Mouse (Mus musculus): ENCODE measurements at regions not wholly inside any gene's neighbourhood (a gene's known extent, or its start where the extent isn't known, plus 50 kb on each side); places are given as distances from the start of the nearest gene placed in this dataset.

GRCm38 (mm10) chr1:39047316-39047715, 61.9 kb downstream of the Pdcl3 start:
- no peak for DNase-seq (ENCODE audit: low read depth, low spot score)

- no peak for DNase-seq (ENCODE audit: low read depth, low spot score)
Observed at GRCm38 (mm10) chr1:39057304-39057703, 71.9 kb downstream of the Pdcl3 start.

DNA sequence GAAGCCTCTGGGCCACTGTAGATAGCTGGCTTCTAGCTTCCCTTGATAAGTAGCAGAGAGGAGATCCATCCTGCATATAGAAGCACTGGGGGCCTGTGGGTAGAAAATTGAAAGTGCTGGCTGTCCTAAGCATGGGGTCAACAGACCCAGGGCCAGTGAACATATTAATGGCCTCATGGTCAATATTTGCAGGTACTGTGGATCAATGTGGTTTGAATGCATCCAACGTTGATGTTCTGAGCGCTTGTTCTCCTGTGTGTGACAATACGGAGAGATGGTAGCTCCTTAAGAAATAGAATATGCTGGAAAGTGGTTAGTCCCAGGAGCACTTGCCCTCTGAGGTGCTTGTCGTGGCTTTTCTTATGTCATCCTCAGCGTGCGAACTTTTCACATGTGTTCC, 77.1 kb downstream of the Pdcl3 start:
- DNase-seq (ENCODE audit: low read depth, low spot score), result no peak

DNA sequence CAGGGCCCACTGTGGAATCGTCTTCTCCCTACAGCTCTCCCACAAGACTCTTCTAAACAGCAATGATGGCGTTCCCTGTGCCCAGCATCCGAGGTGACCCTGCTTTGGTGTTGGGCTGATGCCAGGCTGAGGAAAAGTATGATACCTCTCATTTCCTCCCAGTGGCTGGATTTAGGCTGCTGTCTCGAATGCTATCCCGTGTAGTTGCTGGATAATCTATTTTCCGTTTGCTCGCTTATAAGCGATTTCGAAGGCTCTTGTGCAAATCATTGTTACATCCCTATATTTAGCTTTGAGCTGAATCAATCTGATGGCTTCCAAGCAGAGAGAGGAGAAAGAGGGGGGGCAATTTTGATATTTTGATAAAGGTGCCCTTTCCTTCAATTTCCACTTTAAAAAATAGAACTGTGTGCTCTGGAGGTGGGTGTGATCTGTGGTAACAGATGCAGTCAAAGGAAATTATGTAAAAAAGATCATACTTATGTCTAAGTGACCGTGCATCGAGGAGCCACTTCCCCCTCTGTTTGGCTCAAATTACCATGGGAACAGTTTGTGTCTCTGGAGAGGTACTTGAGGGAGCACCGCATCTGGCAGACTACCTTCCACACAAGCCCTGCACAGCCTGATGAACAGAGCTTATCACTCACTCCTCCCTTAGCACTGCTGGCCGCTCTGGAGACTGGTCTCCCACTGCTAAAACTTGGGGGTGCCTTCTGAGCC, 78.4 kb downstream of the Pdcl3 start:
- DNase-seq (ENCODE audit: low read depth, low spot score), result no peak

DNA sequence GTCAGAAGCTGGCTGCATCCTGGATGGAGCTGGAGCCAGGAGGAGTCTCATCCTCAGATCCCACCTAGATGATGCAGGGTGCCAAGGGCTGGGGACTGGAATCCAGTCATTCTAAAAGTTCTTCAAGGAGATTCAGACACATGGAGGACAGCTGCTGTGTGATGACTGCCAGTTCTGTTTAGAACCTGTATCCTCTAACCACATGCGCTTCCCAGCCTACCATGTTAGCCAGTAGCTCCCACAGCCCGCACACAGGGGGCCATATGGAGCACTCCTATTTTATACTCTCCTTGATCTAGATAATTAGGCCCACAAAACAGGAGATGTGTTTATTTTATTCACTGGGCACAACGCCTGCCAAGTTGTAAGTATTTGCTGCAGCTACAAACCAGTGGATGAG, 79.4 kb downstream of the Pdcl3 start:
- DNase-seq (ENCODE audit: low read depth, low spot score), result no peak

DNA sequence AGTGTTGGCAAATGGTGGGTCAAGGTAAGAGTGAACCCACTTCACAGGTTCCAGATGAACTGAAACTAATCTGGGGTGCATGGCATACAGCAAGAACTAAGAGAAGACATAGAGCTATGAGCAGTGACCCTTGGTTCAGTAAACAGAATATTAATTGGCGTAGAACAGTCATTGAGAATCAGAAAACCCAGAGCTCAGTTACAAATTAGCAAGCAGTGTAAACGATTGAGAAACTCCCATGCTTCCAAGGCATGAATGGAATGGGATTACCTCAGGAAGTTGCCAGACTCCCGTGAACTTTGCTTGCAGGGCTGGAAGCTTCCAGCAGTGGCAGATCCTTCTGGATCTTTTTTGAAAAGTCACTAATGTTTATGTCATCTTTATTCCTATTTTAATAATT, 82.5 kb downstream of the Pdcl3 start:
- DNase-seq (ENCODE audit: low read depth, low spot score), result no peak

GRCm38 (mm10) chr1:39069086-39069655, 83.8 kb downstream of the Pdcl3 start:
- no peak for DNase-seq (ENCODE audit: low read depth, low spot score)

GRCm38 (mm10) chr1:39069676-39070075, 84.3 kb downstream of the Pdcl3 start:
- no peak for DNase-seq (ENCODE audit: low read depth, low spot score)

DNA sequence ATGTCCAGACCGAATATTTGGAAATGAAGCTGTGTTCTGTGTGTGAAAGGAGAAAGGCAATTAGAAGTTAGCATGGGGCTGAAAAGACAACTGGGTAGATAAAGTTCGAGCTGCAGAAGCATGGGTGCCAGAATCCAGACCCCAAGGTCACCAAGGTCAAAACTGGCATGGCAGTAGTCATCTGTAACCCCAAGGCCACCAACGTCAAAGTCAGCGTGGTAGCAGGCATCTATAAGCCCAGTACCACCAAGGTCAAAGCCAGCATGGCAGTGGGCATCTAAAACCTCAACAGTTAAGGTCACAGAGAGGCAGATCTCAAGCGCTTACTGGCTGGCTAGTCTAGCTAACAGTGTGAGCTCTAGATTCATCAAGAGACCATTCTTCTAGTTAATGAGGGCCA, 90.6 kb downstream of the Pdcl3 start:
- no peak for DNase-seq (ENCODE audit: low read depth, low spot score)

DNA sequence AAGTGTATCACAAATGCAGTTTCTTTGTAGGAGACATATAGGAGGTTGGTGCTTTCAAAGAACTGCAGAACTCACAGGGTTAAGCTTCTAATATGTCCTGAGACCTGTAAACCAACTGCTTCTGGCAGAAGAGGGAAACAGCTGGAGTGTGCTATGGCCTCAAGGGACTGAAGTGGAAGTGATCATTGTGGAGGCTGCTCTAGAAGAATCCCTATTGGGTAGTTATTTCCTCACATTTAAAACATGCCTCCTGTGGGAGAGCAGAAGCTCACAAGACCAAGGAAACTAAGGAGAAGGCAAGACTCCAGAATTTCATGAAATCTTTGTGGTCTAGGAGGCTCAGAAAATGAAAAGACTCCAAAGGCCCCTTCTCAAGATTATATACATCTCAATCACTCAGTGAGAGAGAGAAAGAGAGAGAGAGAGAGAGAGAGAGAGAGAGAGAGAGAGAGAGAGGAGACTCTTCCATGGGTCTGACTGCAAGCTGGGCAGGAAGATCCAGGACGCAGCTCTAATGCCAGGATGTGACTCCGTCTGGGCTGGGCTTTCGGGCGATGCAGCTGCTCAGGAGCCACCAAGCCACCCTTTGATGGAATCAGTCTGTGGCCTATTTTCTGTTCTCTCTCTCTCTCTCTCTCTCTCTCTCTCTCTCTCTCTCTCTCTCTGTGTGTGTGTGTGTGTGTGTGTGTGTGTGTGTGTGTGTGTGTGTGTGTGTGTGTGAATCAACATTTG, 93.3 kb downstream of the Pdcl3 start:
- DNase-seq (ENCODE audit: low read depth, low spot score), result no peak

- no peak for DNase-seq (ENCODE audit: low read depth, low spot score)
Observed at GRCm38 (mm10) chr1:39083911-39084826, 98.8 kb downstream of the Pdcl3 start.

DNA sequence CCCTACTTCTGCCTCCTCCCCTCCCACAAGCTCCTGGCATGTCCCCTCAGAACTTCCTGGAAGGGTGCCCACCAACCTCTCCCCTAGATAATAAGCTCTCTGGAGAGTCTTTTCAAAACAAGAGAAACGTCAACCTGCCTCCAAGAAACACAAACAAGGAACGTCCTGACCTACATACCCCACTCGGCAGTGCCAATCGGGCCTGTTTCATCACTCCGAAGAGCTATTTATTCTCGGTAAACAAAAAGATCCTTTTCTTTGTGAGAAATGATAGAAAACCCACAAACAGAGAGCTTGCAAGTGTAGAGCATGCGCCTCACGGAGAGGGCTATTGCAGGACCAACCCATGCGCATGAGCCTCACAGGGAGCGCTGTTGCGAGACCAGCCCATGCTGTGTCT, 100.9 kb downstream of the Pdcl3 start:
- no peak for DNase-seq (ENCODE audit: low read depth, low spot score)

DNA sequence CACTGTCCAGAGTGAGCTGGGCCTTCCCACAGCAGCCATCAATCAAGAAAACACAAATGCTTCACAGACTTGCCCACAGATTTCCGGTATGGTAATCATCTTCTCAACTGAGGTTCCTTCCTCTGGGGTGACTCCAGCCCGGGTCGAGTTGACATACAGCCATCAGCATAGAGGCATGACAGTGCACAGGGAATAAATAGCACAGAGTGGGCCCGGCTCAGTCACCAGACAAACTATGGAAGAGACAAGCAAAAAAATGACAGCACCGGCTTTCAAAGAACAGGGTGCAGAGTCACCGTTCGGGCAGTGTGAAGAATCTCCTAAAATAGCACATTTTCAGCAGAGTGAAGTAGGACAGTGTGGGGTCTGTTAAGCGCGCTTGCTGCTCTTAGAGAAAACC, 103.7 kb upstream of the Npas2 start:
- no peak for DNase-seq (ENCODE audit: low read depth, low spot score)

- no peak for DNase-seq (ENCODE audit: low read depth, low spot score)
Observed at GRCm38 (mm10) chr1:39091121-39091520, 102.4 kb upstream of the Npas2 start.

- DNase-seq (ENCODE audit: low read depth, low spot score), result no peak
Observed at GRCm38 (mm10) chr1:39091638-39092037, 101.9 kb upstream of the Npas2 start.

- DNase-seq (ENCODE audit: low read depth, low spot score), result no peak
Observed at GRCm38 (mm10) chr1:39093291-39093690, 100.2 kb upstream of the Npas2 start.

- DNase-seq (ENCODE audit: low read depth, low spot score), result no peak
Observed at GRCm38 (mm10) chr1:39094001-39094400, 99.5 kb upstream of the Npas2 start.

- DNase-seq (ENCODE audit: low read depth, low spot score), result no peak
Observed at GRCm38 (mm10) chr1:39095901-39096300, 97.6 kb upstream of the Npas2 start.

- no peak for DNase-seq (ENCODE audit: low read depth, low spot score)
Observed at GRCm38 (mm10) chr1:39096726-39097125, 96.8 kb upstream of the Npas2 start.

DNA sequence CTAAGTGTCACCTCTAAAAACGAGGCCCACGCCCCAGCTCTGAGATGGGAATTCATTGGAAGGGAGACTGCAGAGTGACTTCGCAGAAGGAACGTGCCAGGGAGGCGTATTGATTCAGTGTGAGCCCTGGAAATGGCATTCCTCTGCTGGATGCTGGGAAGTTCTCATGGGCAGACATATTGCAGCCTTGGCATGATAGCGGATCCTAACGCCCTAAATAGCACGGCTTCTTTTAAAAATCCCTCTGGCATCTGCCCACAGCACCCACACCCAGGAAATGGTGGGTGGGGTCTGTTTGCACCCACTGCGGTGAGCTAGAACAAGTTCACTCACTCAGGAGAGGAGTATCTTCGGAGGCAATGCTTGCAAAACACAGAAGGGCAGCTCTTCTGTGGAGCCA, 96.0 kb upstream of the Npas2 start:
- no peak for DNase-seq (ENCODE audit: low read depth, low spot score)

DNA sequence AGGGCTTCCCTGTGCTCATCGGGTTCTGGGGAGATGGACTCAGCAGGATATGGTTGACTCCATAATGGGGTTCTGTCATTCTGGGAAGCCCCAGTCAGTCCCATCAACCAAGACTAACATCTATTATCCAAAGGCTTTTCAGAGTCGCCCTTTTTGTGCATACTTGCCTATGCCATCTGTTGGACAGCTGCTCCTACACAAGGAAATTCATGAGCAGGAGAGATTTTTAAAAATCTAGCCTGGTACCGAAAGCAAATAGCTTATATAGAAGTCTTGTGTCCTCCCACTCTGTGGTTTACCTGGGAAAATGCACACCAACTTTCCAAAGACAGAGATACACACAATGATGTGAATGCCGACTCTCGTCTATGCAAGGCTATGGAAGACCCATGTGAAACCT, 95.4 kb upstream of the Npas2 start:
- DNase-seq (ENCODE audit: low read depth, low spot score), result no peak

- DNase-seq (ENCODE audit: low read depth, low spot score), result no peak
Observed at GRCm38 (mm10) chr1:39099246-39099645, 94.3 kb upstream of the Npas2 start.

Measured in forelimb bud, embryonic 11.5 days (tissue).